8 mouse cellular contexts compared by ENCODE assay signal in genomic region chr8:83698291-83698660, GRCm38 (mm10). TPM values are rescaled to one million over a fixed set of nuclear protein-coding genes. Genes with fewer than 3 reads are reported as not detected.
DNase-seq lines count a peak whose midpoint lies in the region; ATAC-seq and TF ChIP-seq lines count a peak whose summit lies in the region.

No protein-coding gene starts in this region.

- H3K4me1 ChIP-seq in cortical plate, adult 2 months (ENCODE audit: control insufficient read depth, insufficient read depth, low read length), result peaks cover 19% of the 10 kb centered on the region
- H3K4me1 ChIP-seq in heart, embryonic 12.5 days (replicated peaks), result peaks cover 53% of the 10 kb centered on the region
- H3K4me1 ChIP-seq in kidney, embryonic 16.5 days (ENCODE audit: insufficient read depth, low read length), result peaks cover 52% of the 10 kb centered on the region

- H3K27ac ChIP-seq in cortical plate, adult 2 months (ENCODE audit: insufficient read depth, low read length), result peak overlapping the region; percentile 97
- peak overlapping the region; percentile 74 for H3K27ac ChIP-seq in heart, embryonic 12.5 days (ENCODE audit: poor library complexity, severe bottlenecking)
- peak overlapping the region; percentile 92 for H3K27ac ChIP-seq in kidney, embryonic 16.5 days (ENCODE audit: low read length)

- peak overlapping the region; percentile 78 for H3K4me3 ChIP-seq in cortical plate, adult 2 months (ENCODE audit: insufficient read depth, low read length)
- peak overlapping the region; percentile 97 for H3K4me3 ChIP-seq in heart, embryonic 12.5 days
- peak overlapping the region; percentile 75 for H3K4me3 ChIP-seq in kidney, embryonic 16.5 days (ENCODE audit: low read length)

- no peak; the same call in 1 of the 2 replicates for ATAC-seq in heart, embryonic 12.5 days (ENCODE audit: insufficient number of reproducible peaks, low FRiP score)
- peak; percentile 24 for ATAC-seq in kidney, embryonic 16.5 days (ENCODE audit: low FRiP score, low TSS enrichment)

- 7% methylated on average over 15 of the region's 15 CpGs for WGBS in heart, embryonic 12.5 days
- WGBS in kidney, embryonic 16.5 days, result under 1% methylated on average over 15 of the region's 15 CpGs

- no peak for TF ChIP-seq CTCF in cortical plate, adult 2 months (IDR thresholded peaks at IDR 0.05; ENCODE audit: extremely low read depth, insufficient read depth, low read length)

- no peak for TF ChIP-seq POLR2A in cortical plate, adult 2 months (IDR thresholded peaks at IDR 0.05; ENCODE audit: extremely low read depth, insufficient read depth, low read length)

- peak; percentile 63 to 69 for DNase-seq in CD8-positive naive resting alpha-beta T cell, adult 2 months (ENCODE audit: low read depth in 2 of 2, low spot score in 2 of 2)
- DNase-seq in R1 (ENCODE audit: low read depth, low spot score), result peak; percentile 59
- peak; percentile 74 for DNase-seq in lung, postnatal 25 days (ENCODE audit: low spot score)
- peak; percentile 32 for DNase-seq in retina, postnatal 7 days (ENCODE audit: low read depth, low spot score)
- DNase-seq in layer of hippocampus, adult 9-10 months (ENCODE audit: low spot score), result no peak

- H3K4me2 ChIP-seq in heart, embryonic 12.5 days, result peak overlapping the region; percentile 98
- peak overlapping the region; percentile 92 for H3K4me2 ChIP-seq in kidney, embryonic 16.5 days (replicated peaks; ENCODE audit: low read depth, low read length)

- no peaks in the 10 kb centered on the region for H3K9me3 ChIP-seq in heart, embryonic 12.5 days (replicated peaks)
- 0 out of 2 replicates have a peak, but pooled peaks cover 3% of the 10 kb centered on the region for H3K9me3 ChIP-seq in kidney, embryonic 16.5 days (ENCODE audit: low read length)

- H3K27me3 ChIP-seq in heart, embryonic 12.5 days (replicated peaks), result no peaks in the 10 kb centered on the region
- no peaks in the 10 kb centered on the region for H3K27me3 ChIP-seq in kidney, embryonic 16.5 days (ENCODE audit: insufficient read depth, low read length)

- H3K36me3 ChIP-seq in heart, embryonic 12.5 days, result no peaks in the 10 kb centered on the region
- H3K36me3 ChIP-seq in kidney, embryonic 16.5 days (ENCODE audit: insufficient read depth, low read length), result no peaks in the 10 kb centered on the region

- H3K9ac ChIP-seq in heart, embryonic 12.5 days, result peak overlapping the region; percentile 98
- peak overlapping the region; percentile 95 for H3K9ac ChIP-seq in kidney, embryonic 16.5 days (replicated peaks; ENCODE audit: low read length)

RNA-seq across cellular contexts. Expression of gene Pkn1, which starts 0.7 kb away (rescaled TPM):
- 60.8 and 70.2 TPM in 2 replicates for polyA plus RNA-seq in cortical plate, adult 2 months (2012; rRNA removed)
- polyA plus RNA-seq in heart, embryonic 12.5 days (2016; fragmentation: Nextera tagmentation; extraction: Ambion mirVana), result 24.4 and 28.7 TPM in 2 replicates
- 31.3 and 33.6 TPM in 2 replicates for polyA plus RNA-seq in kidney, embryonic 16.5 days (2015; fragmentation: Nextera tagmentation; extraction: Ambion mirVana)

RNA-seq across cellular contexts. Expression of gene Ddx39, which starts 16.7 kb away (rescaled TPM):
- polyA plus RNA-seq in cortical plate, adult 2 months (2012; rRNA removed), result 26.5 and 29.0 TPM in 2 replicates
- polyA plus RNA-seq in heart, embryonic 12.5 days (2016; fragmentation: Nextera tagmentation; extraction: Ambion mirVana), result 117 and 128 TPM in 2 replicates
- polyA plus RNA-seq in kidney, embryonic 16.5 days (2015; fragmentation: Nextera tagmentation; extraction: Ambion mirVana), result 197 and 211 TPM in 2 replicates

RNA-seq across cellular contexts. Expression of gene Ptger1, which starts 31.8 kb away (rescaled TPM):
- 1.6 and 2.2 TPM in 2 replicates for polyA plus RNA-seq in cortical plate, adult 2 months (2012; rRNA removed)
- 0.32 and 0.60 TPM in 2 replicates for polyA plus RNA-seq in heart, embryonic 12.5 days (2016; fragmentation: Nextera tagmentation; extraction: Ambion mirVana)
- 3.1 and 4.0 TPM in 2 replicates for polyA plus RNA-seq in kidney, embryonic 16.5 days (2015; fragmentation: Nextera tagmentation; extraction: Ambion mirVana)

RNA-seq across cellular contexts. Expression of gene Adgre5, which starts 42.9 kb away (rescaled TPM):
- polyA plus RNA-seq in cortical plate, adult 2 months (2012; rRNA removed), result 25.9 and 26.9 TPM in 2 replicates
- 26.2 and 29.2 TPM in 2 replicates for polyA plus RNA-seq in heart, embryonic 12.5 days (2016; fragmentation: Nextera tagmentation; extraction: Ambion mirVana)
- polyA plus RNA-seq in kidney, embryonic 16.5 days (2015; fragmentation: Nextera tagmentation; extraction: Ambion mirVana), result 40.7 and 42.5 TPM in 2 replicates

RNA-seq across cellular contexts. Expression of gene Gipc1, which starts 45.8 kb away (rescaled TPM):
- 93.6 and 94.6 TPM in 2 replicates for polyA plus RNA-seq in cortical plate, adult 2 months (2012; rRNA removed)
- 175 and 180 TPM in 2 replicates for polyA plus RNA-seq in heart, embryonic 12.5 days (2016; fragmentation: Nextera tagmentation; extraction: Ambion mirVana)
- polyA plus RNA-seq in kidney, embryonic 16.5 days (2015; fragmentation: Nextera tagmentation; extraction: Ambion mirVana), result 227 and 237 TPM in 2 replicates
